Mouse (Mus musculus): ENCODE measurements at regions not wholly inside any gene's neighbourhood (a gene's known extent, or its start where the extent isn't known, plus 50 kb on each side); places are given as distances from the start of the nearest gene placed in this dataset.

DNA sequence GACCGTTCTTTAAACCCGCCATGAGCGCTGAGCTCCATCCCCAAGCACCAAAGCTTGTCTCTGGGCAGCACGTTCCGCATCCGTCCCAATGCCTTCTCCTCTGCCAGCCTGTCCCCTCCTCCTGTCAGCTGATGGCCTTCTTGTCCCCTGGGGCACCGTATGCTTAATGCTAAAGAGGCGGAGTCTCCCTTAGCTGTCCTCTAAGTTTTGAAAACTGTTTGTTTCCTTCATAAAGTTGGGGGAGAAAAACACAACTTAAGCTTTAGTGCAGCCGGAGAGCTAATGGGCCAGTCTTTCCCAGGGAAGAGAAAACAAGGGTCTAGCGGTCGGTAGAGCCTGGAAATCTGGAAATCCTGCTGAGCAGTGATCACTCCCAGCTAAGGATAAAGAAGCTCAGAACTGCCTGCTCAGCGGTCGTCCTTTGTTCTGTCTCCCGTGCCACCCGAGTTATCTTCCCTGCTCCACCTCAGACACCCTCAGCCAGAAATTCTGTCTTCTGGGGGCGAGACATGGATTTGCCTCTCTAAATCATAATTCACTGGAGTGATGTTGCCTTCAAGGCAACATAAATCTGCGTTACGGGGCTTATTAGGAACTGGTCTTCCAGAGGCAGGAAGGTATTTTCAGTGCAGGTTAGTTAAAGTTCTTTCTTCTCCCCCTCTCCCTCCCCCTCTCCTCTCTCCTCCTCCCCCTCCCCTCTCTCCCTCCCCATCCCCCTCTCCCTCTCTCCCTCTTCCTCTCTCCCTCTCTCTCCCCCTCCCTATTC, 117.0 kb upstream of the Dlg1 start:
- TF ChIP-seq CTCF (IDR thresholded peaks at IDR 0.05; ENCODE audit: insufficient read depth, low read length), result no peak
- no peak for TF ChIP-seq POLR2A (IDR thresholded peaks at IDR 0.05; ENCODE audit: borderline replicate concordance, extremely low read depth, low read depth, low read length)
